Mouse (Mus musculus): ENCODE data around the gene Faah. TPM values are rescaled to one million over a fixed set of nuclear protein-coding genes. Genes with fewer than 3 reads are reported as not detected.

Faah gene
- polyA plus RNA-seq, 1 experiment from 2014 or later = 48.2 TPM

GRCm38 (mm10) chr4:115962671-115963412, 54.9 kb downstream of the Faah start:
- H3K36me3 ChIP-seq = no peaks in the 10 kb centered on the region
- peaks cover 73% of the 10 kb centered on the region for H3K27me3 ChIP-seq (replicated peaks)
- peaks cover 7% of the 10 kb centered on the region; the same call in 1 of the 2 replicates for H3K4me1 ChIP-seq (replicated peaks)
- H3K9ac ChIP-seq = peak overlapping the region; percentile 65
- H3K4me3 ChIP-seq (replicated peaks) = peak overlapping the region; percentile 61
- peak overlapping the region; percentile 98 for H3K4me2 ChIP-seq (replicated peaks)
- WGBS = under 1% methylated on average over 79 of the region's 79 CpGs
- no peak overlapping the region for H3K27ac ChIP-seq
- no peaks in the 10 kb centered on the region for H3K9me3 ChIP-seq
- ATAC-seq = peak; percentile 64

GRCm38 (mm10) chr4:115961991-115962390, 55.7 kb downstream of the Faah start:
- no peak overlapping the region for H3K27ac ChIP-seq
- H3K4me1 ChIP-seq (replicated peaks) = peaks cover 7% of the 10 kb centered on the region; the same call in 1 of the 2 replicates
- no peak overlapping the region for H3K4me3 ChIP-seq (replicated peaks)
- no peaks in the 10 kb centered on the region for H3K9me3 ChIP-seq
- H3K9ac ChIP-seq = no peak overlapping the region
- H3K36me3 ChIP-seq = no peaks in the 10 kb centered on the region
- ATAC-seq = 0 out of 2 replicates have a peak, but pooled peaks have one; percentile 14
- H3K27me3 ChIP-seq (replicated peaks) = peaks cover 73% of the 10 kb centered on the region
- 15% methylated on average over 7 of the region's 7 CpGs for WGBS
- H3K4me2 ChIP-seq (replicated peaks) = no peak overlapping the region

- Histone ChIP-seq H3K4me3 (replicated peaks) (no peak overlapping the region), H3K4me1 (replicated peaks) (peaks cover 7% of the 10 kb centered on the region; the same call in 1 of the 2 replicates), H3K9me3 (no peaks in the 10 kb centered on the region), H3K27me3 (replicated peaks) (peaks cover 76% of the 10 kb centered on the region), H3K36me3 (no peaks in the 10 kb centered on the region), H3K27ac (no peak overlapping the region), H3K9ac (no peak overlapping the region), H3K4me2 (replicated peaks) (no peak overlapping the region)
- no peak for ATAC-seq
Observed at GRCm38 (mm10) chr4:115959546-115959945, 58.2 kb downstream of the Faah start.

- no peak for ATAC-seq
- H3K4me2 ChIP-seq (replicated peaks) = no peak overlapping the region
- no peak overlapping the region for H3K9ac ChIP-seq
- H3K36me3 ChIP-seq = no peaks in the 10 kb centered on the region
- H3K4me1 ChIP-seq (replicated peaks) = no peaks in the 10 kb centered on the region
- no peaks in the 10 kb centered on the region for H3K9me3 ChIP-seq
- H3K27ac ChIP-seq = no peak overlapping the region
- H3K4me3 ChIP-seq (replicated peaks) = no peak overlapping the region
- WGBS = 12% methylated on average over 3 of the region's 3 CpGs
- H3K27me3 ChIP-seq (replicated peaks) = peaks cover 67% of the 10 kb centered on the region
Observed at GRCm38 (mm10) chr4:115955494-115955775, 62.3 kb downstream of the Faah start.

- WGBS = 4% methylated on average over 19 of the region's 19 CpGs
- Histone ChIP-seq H3K4me2 (replicated peaks) (no peak overlapping the region; the same call in 1 of the 2 replicates), H3K36me3 (no peaks in the 10 kb centered on the region), H3K4me3 (replicated peaks) (no peak overlapping the region), H3K27ac (no peak overlapping the region), H3K4me1 (replicated peaks) (no peaks in the 10 kb centered on the region), H3K9ac (no peak overlapping the region), H3K9me3 (no peaks in the 10 kb centered on the region), H3K27me3 (replicated peaks) (peaks cover 69% of the 10 kb centered on the region)
- no peak for ATAC-seq
Observed at GRCm38 (mm10) chr4:115954656-115955493, 62.9 kb downstream of the Faah start.

GRCm38 (mm10) chr4:115953559-115953958, 64.2 kb downstream of the Faah start:
- H3K9ac ChIP-seq = no peak overlapping the region
- H3K9me3 ChIP-seq = no peaks in the 10 kb centered on the region
- H3K36me3 ChIP-seq = no peaks in the 10 kb centered on the region
- 54% methylated on average over 5 of the region's 5 CpGs for WGBS
- no peaks in the 10 kb centered on the region for H3K4me1 ChIP-seq (replicated peaks)
- ATAC-seq = no peak
- no peak overlapping the region for H3K4me2 ChIP-seq (replicated peaks)
- peaks cover 62% of the 10 kb centered on the region for H3K27me3 ChIP-seq (replicated peaks)
- no peak overlapping the region for H3K27ac ChIP-seq
- H3K4me3 ChIP-seq (replicated peaks) = no peak overlapping the region

GRCm38 (mm10) chr4:115952758-115953157, 65.0 kb downstream of the Faah start:
- 15% methylated on average over 6 of the region's 6 CpGs for WGBS
- no peaks in the 10 kb centered on the region for H3K36me3 ChIP-seq
- no peaks in the 10 kb centered on the region for H3K9me3 ChIP-seq
- no peak overlapping the region for H3K27ac ChIP-seq
- H3K4me2 ChIP-seq (replicated peaks) = no peak overlapping the region
- H3K27me3 ChIP-seq (replicated peaks) = peaks cover 61% of the 10 kb centered on the region
- no peaks in the 10 kb centered on the region for H3K4me1 ChIP-seq (replicated peaks)
- ATAC-seq = no peak
- H3K9ac ChIP-seq = no peak overlapping the region
- H3K4me3 ChIP-seq (replicated peaks) = no peak overlapping the region

- no peaks in the 10 kb centered on the region for H3K36me3 ChIP-seq
- WGBS = under 1% methylated on average over 39 of the region's 41 CpGs
- no peaks in the 10 kb centered on the region for H3K9me3 ChIP-seq
- no peak overlapping the region for H3K4me3 ChIP-seq (replicated peaks)
- no peak overlapping the region for H3K9ac ChIP-seq
- peaks cover 9% of the 10 kb centered on the region for H3K4me1 ChIP-seq (replicated peaks)
- no peak overlapping the region for H3K27ac ChIP-seq
- no peak overlapping the region; the same call in 1 of the 2 replicates for H3K4me2 ChIP-seq (replicated peaks)
- peaks cover 85% of the 10 kb centered on the region for H3K27me3 ChIP-seq (replicated peaks)
- no peak for ATAC-seq
Observed at GRCm38 (mm10) chr4:115943669-115944314, 73.9 kb downstream of the Faah start.

GRCm38 (mm10) chr4:115941242-115941820, 76.4 kb downstream of the Faah start:
- no peak for ATAC-seq
- Histone ChIP-seq H3K9me3 (no peaks in the 10 kb centered on the region), H3K27ac (no peak overlapping the region), H3K27me3 (replicated peaks) (peaks cover 99% of the 10 kb centered on the region), H3K36me3 (no peaks in the 10 kb centered on the region), H3K4me2 (replicated peaks) (no peak overlapping the region), H3K4me3 (replicated peaks) (no peak overlapping the region), H3K9ac (no peak overlapping the region), H3K4me1 (replicated peaks) (peaks cover 13% of the 10 kb centered on the region)
- 4% methylated on average over 9 of the region's 9 CpGs for WGBS

- no peak overlapping the region for H3K9ac ChIP-seq
Observed at GRCm38 (mm10) chr4:115940681-115941080, 77.0 kb downstream of the Faah start.

GRCm38 (mm10) chr4:115939295-115940102, 78.2 kb downstream of the Faah start, which contains the start of gene Dmbx1:
Gene Dmbx1 (minus strand): TSS chr4:115939926.
- H3K36me3 ChIP-seq = no peaks in the 10 kb centered on the region
- H3K9ac ChIP-seq = no peak within 1 kb of the TSS
- ATAC-seq = peak; percentile 70
- WGBS = under 1% methylated on average over 69 of the region's 71 CpGs
- no peak within 1 kb of the TSS for H3K27ac ChIP-seq
- H3K4me1 ChIP-seq (replicated peaks) = peaks cover 17% of the 10 kb centered on the region
- no peaks in the 10 kb centered on the region for H3K9me3 ChIP-seq
- H3K4me2 ChIP-seq (replicated peaks) = peak within 1 kb of the TSS; percentile 62
- peak within 1 kb of the TSS; percentile 27 for H3K4me3 ChIP-seq (replicated peaks)
- peaks cover 97% of the 10 kb centered on the region for H3K27me3 ChIP-seq (replicated peaks)

More at GRCm38 (mm10) chr4:115940681-115941080, 77.0 kb downstream of the Faah start:
- Histone ChIP-seq H3K9me3 (no peaks in the 10 kb centered on the region), H3K4me3 (replicated peaks) (no peak overlapping the region), H3K36me3 (no peaks in the 10 kb centered on the region), H3K4me2 (replicated peaks) (no peak overlapping the region), H3K27me3 (replicated peaks) (peaks cover 99% of the 10 kb centered on the region), H3K4me1 (replicated peaks) (peaks cover 17% of the 10 kb centered on the region), H3K27ac (no peak overlapping the region)
- ATAC-seq = no peak
- WGBS = 10% methylated on average over 3 of the region's 3 CpGs

Data from intestine, embryonic 15.5 days (tissue).